Mouse (Mus musculus): ENCODE measurements at regions not wholly inside any gene's neighbourhood (a gene's known extent, or its start where the extent isn't known, plus 50 kb on each side); places are given as distances from the start of the nearest gene placed in this dataset.

- CTCF ChIA-PET, result interaction anchor here (0.7 kb wide), 1 partner anchor 56 kb away, joined by 3 read pairs; no protein-coding TSS in a partner anchor
Observed at GRCm38 (mm10) chr12:98337644-98338043, 69.2 kb downstream of the Gpr65 start.

GRCm38 (mm10) chr12:98339536-98339935 lies 71.1 kb downstream of the Gpr65 start:
- CTCF ChIA-PET, result no interaction called here

DNA sequence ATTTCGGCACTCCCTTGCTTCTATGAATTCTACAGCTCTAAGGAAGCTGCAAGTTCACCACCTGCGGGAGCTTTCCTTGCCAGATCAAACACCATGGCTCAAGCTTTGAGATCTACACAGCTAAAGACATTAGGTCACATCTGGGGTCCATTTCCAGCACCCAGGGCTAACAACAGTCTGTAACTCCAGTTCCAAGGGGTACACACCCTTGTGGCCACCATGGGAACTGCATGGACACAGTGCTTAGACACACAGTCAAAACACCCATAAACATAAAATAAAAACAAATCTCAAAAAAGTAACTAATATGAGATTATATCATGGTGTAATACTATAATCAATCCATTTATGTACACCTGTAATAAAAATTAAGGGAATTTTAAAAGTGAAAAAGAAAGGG lies 73.7 kb downstream of the Gpr65 start:
- CTCF ChIA-PET, result interaction anchor here (0.6 to 2.6 kb wide), 4 partner anchors 17 to 129 kb away, joined by 3 to 9 read pairs (median 4); no protein-coding TSS in a partner anchor

GRCm38 (mm10) chr12:98343653-98344052 lies 75.2 kb downstream of the Gpr65 start:
- CTCF ChIA-PET, result interaction anchor here (2.6 kb wide), 1 partner anchor 131 kb away, joined by 9 read pairs; no protein-coding TSS in a partner anchor

GRCm38 (mm10) chr12:98347056-98347455 lies 78.6 kb downstream of the Gpr65 start:
- CTCF ChIA-PET, result no interaction called here

GRCm38 (mm10) chr12:98347550-98348318 lies 79.3 kb downstream of the Gpr65 start:
- CTCF ChIA-PET, result no interaction called here

GRCm38 (mm10) chr12:98349864-98350643 lies 81.6 kb downstream of the Gpr65 start:
- CTCF ChIA-PET, result no interaction called here

- CTCF ChIA-PET, result no interaction called here
Observed at GRCm38 (mm10) chr12:98352401-98352800, 84.0 kb downstream of the Gpr65 start.

DNA sequence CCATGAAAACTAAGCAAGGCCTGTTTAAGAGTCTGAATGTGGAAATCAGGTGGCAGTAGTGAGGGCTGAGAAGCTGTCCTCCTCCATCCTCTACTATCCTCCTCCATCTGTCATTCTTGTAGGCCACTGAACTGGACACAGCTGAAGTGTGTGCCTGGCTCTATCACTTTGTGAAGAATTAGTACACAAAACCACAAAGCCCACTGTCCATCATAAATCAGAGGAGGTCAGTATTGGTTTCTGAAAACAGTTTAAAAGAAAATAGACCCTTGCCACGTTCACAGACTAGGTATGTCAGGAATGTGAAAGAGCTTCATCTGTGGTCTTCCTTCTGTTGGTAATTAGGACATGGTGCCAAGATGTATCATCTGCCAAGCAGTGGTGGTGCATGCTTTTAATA lies 86.1 kb downstream of the Gpr65 start:
- CTCF ChIA-PET, result no interaction called here

GRCm38 (mm10) chr12:98367583-98367982 lies 99.1 kb downstream of the Gpr65 start:
- CTCF ChIA-PET, result no interaction called here

DNA sequence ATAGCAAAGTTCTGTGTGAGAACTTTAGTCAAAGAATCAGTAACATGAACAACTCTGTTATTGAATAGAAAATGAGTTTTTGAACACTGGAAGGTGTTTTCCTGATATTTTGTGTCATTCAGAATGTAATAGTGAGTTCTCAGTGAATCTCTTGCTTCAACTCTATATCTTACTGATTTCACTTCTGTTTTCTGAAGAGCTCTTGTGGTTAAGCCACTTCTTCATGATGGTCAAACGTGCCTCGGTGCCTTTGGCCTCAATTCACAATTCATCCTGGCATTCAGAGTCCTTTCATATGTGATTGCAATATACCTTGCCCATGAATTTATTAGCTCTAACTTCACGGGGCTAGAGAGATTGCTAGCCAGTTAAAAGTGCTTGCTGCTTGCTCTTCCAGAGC lies 102.3 kb downstream of the Gpr65 start:
- CTCF ChIA-PET, result no interaction called here

GRCm38 (mm10) chr12:98375214-98375910 lies 106.9 kb downstream of the Gpr65 start:
- CTCF ChIA-PET, result no interaction called here

Measured in spleen, embryonic (tissue).